Mouse (Mus musculus) embryonic facial prominence, embryonic 14.5 days (tissue): Measurements from ENCODE around the gene Plekhm1. TPM values are rescaled to one million over a fixed set of nuclear protein-coding genes. Genes with fewer than 3 reads are reported as not detected.

Experiments
- ATAC-seq: fragments of 200-750 bp; cut with Nextera tagmentation; 2 replicates; pipeline ENCODE4 v1.8.0; 2017; ENCODE audit warnings: low read depth, moderate number of reproducible peaks, moderate TSS enrichment
- DNase-seq: peaks from one replicate; pipeline ENCODE4 v3.0.0-alpha.2; 2015; ENCODE audit warnings: low spot score
- H3K27ac ChIP-seq: fragments of 300-500 bp; sonication (generic); replicated peaks from 2 replicates; pipeline ENCODE4 v1.5.1; 2014; ENCODE audit warnings: low read depth, mild to moderate bottlenecking, low read length, moderate library complexity
- H3K27me3 ChIP-seq: fragments of 300-500 bp; sonication (generic); replicated peaks from 2 replicates; pipeline ENCODE4 v1.6.1; 2014; ENCODE audit warnings: low read length; ENCODE audit not compliant: control insufficient read depth, insufficient read depth
- H3K36me3 ChIP-seq: fragments of 300-500 bp; sonication (generic); 2 replicates; pipeline ENCODE4 v1.6.1; 2014; ENCODE audit warnings: low read length, mixed read lengths; ENCODE audit not compliant: control insufficient read depth, insufficient read depth
- H3K4me1 ChIP-seq: fragments of 300-500 bp; sonication (generic); 2 replicates; pipeline ENCODE4 v1.6.1; 2014; ENCODE audit warnings: antibody characterized with exemption, low read length; ENCODE audit not compliant: control insufficient read depth, insufficient read depth
- H3K4me2 ChIP-seq: fragments of 300-500 bp; sonication (generic); 2 replicates; pipeline ENCODE4 v1.6.1; 2014; ENCODE audit warnings: low read depth, mild to moderate bottlenecking, low read length, moderate library complexity, mixed read lengths
- H3K4me3 ChIP-seq: fragments of 300-500 bp; sonication (generic); 2 replicates; pipeline ENCODE4 v1.5.1; 2014; ENCODE audit warnings: low read depth, mild to moderate bottlenecking, low read length
- H3K9ac ChIP-seq: fragments of 300-500 bp; sonication (generic); 2 replicates; pipeline ENCODE4 v1.6.1; 2014; ENCODE audit warnings: low read depth, mild to moderate bottlenecking, low read length, moderate library complexity, mixed read lengths
- H3K9me3 ChIP-seq: fragments of 300-500 bp; sonication (generic); 2 replicates; pipeline ENCODE4 v1.6.1; 2016; ENCODE audit warnings: low read length; ENCODE audit not compliant: control insufficient read depth
- WGBS: fragments of 180-500 bp; shearing (Covaris S2); extraction: QIAGEN DNeasy Blood & Tissue Kit; methylation state at CpG from one replicate; pipeline ENCODE4 v1.1.7; 2014; 5-methylcytosine and 5-hydroxymethylcytosine counted together
- polyA plus RNA-seq: library from polyadenylated mRNA; unstranded; fragments of >200 nt; fragmentation: Nextera tagmentation; extraction: Ambion mirVana; gene quantifications from 2 replicates; pipeline ENCODE4 v1.2.1, GENCODE M21; 2014

Gene Plekhm1
- polyA plus RNA-seq, 1 experiment from 2014 or later = 8.1 TPM

DNA sequence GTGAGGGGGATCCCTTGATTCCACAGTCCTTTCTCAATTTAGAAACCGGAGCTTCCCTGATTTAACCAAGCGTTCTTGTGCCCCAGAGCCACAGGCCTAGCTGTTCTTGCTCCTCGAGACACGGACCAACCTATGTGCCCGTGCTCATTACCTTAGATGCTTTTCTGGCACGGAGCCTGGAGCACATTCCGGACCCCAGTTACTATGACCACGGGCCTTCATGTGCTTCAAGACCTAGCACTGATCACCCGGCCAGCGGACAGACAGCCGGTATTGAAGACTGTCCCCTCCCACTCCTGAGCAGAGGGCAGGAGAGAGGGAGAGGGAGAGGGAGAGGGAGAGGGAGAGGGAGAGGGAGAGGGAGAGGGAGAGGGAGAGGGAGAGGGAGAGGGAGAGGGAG is 57.2 kb downstream of the Plekhm1 start:
- Histone ChIP-seq H3K4me3 (no peak overlapping the region), H3K9ac (no peak overlapping the region), H3K27ac (no peak overlapping the region), H3K9me3 (0 out of 2 replicates have a peak, but pooled peaks cover 3% of the 10 kb centered on the region), H3K27me3 (peaks cover 10% of the 10 kb centered on the region; the same call in 1 of the 2 replicates), H3K4me1 (peaks cover 17% of the 10 kb centered on the region; the same call in 1 of the 2 replicates), H3K36me3 (no peaks in the 10 kb centered on the region), H3K4me2 (no peak overlapping the region)
- ATAC-seq = no peak
- WGBS = 12% methylated on average over 11 of the region's 11 CpGs
- peak; percentile 54 for DNase-seq

GRCm38 (mm10) chr11:103354033-103354432 is 58.5 kb downstream of the Plekhm1 start:
- Histone ChIP-seq H3K4me1 (peaks cover 10% of the 10 kb centered on the region; the same call in 1 of the 2 replicates), H3K27me3 (no peaks in the 10 kb centered on the region), H3K9me3 (peaks cover 6% of the 10 kb centered on the region; the same call in 1 of the 2 replicates), H3K9ac (no peak overlapping the region), H3K4me2 (no peak overlapping the region), H3K36me3 (no peaks in the 10 kb centered on the region), H3K27ac (no peak overlapping the region), H3K4me3 (no peak overlapping the region)
- ATAC-seq (no peak), DNase-seq (no peak)
- WGBS = 63% methylated on average over 3 of the region's 3 CpGs

- DNase-seq (no peak), ATAC-seq (no peak)
- Histone ChIP-seq H3K36me3 (no peaks in the 10 kb centered on the region), H3K4me1 (peaks cover 8% of the 10 kb centered on the region; the same call in 1 of the 2 replicates), H3K4me2 (no peak overlapping the region), H3K27me3 (no peaks in the 10 kb centered on the region), H3K4me3 (no peak overlapping the region), H3K27ac (no peak overlapping the region), H3K9ac (no peak overlapping the region), H3K9me3 (peaks cover 6% of the 10 kb centered on the region; the same call in 1 of the 2 replicates)
- whole genome bisulfite sequencing = 80% methylated on average over 5 of the region's 5 CpGs
Observed at GRCm38 (mm10) chr11:103352239-103352814, 60.2 kb downstream of the Plekhm1 start.

GRCm38 (mm10) chr11:103350711-103351315 is 61.7 kb downstream of the Plekhm1 start:
- no peaks in the 10 kb centered on the region for H3K36me3 ChIP-seq
- no peaks in the 10 kb centered on the region for H3K27me3 ChIP-seq
- no peak overlapping the region for H3K4me2 ChIP-seq
- H3K27ac ChIP-seq = no peak overlapping the region
- H3K9me3 ChIP-seq = peaks cover 6% of the 10 kb centered on the region; the same call in 1 of the 2 replicates
- peaks cover 6% of the 10 kb centered on the region for H3K4me1 ChIP-seq
- WGBS = 90% methylated on average over 12 of the region's 12 CpGs
- ATAC-seq (no peak), DNase-seq (no peak)
- H3K4me3 ChIP-seq = no peak overlapping the region
- no peak overlapping the region for H3K9ac ChIP-seq

DNA sequence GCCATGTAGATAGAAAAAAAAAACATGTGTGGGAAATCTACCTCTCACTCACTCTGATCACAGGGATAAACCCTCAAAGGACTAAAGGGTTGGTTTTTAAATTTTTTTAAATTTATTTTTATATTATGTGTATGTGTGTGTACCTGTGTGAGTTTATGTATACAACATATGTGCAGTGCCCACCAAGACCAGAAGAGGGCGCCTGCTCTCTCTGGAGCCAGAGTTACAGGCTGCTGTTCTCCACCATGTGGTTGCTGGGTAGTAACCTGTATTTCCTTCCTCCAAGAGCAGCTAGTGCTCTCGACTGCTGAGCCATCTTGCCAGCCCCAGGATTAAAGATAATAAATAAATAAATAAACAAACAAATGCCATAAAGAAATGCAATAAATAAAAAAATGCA is 62.8 kb downstream of the Plekhm1 start:
- 80% methylated on average over 2 of the region's 2 CpGs for WGBS
- no peak for DNase-seq
- H3K9ac ChIP-seq = no peak overlapping the region

DNA sequence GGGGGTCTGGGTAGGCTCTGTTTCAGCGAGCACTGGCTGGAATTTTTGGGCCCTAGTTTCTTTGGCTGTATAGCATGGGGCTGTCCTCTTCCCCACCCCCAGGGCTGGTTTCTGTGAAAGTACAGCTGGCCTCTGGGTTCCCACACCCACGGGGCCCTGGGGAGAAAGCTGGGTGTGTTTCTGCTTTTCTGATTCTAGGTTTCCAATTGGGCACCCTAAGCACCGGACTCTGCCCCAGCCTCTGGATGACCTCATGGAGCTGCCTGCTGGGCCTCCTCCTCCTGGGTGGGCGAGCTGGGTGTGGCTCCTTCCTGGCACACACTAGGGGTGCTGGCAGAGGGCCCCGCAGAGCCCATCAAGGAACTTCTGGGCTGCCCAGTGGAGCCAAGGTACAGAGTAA is 65.8 kb downstream of the Plekhm1 start:
- H3K4me2 ChIP-seq = no peak overlapping the region
- no peaks in the 10 kb centered on the region; the same call in 1 of the 2 replicates for H3K4me1 ChIP-seq
- no peaks in the 10 kb centered on the region for H3K36me3 ChIP-seq
- DNase-seq = peak; percentile 48
- ATAC-seq = peak; percentile 24; the same call in 1 of the 2 replicates
- no peak overlapping the region for H3K27ac ChIP-seq
- H3K4me3 ChIP-seq = no peak overlapping the region
- 64% methylated on average over 5 of the region's 5 CpGs for WGBS
- no peak overlapping the region for H3K9ac ChIP-seq
- no peaks in the 10 kb centered on the region for H3K27me3 ChIP-seq
- H3K9me3 ChIP-seq = peaks cover 3% of the 10 kb centered on the region; the same call in 1 of the 2 replicates

More for the DNA sequence above, 62.8 kb downstream of the Plekhm1 start:
- no peaks in the 10 kb centered on the region for H3K36me3 ChIP-seq
- H3K4me3 ChIP-seq = no peak overlapping the region
- peaks cover 3% of the 10 kb centered on the region; the same call in 1 of the 2 replicates for H3K4me1 ChIP-seq
- ATAC-seq = no peak
- H3K9me3 ChIP-seq = peaks cover 6% of the 10 kb centered on the region; the same call in 1 of the 2 replicates
- no peaks in the 10 kb centered on the region for H3K27me3 ChIP-seq
- no peak overlapping the region for H3K4me2 ChIP-seq
- H3K27ac ChIP-seq = no peak overlapping the region

- ATAC-seq (peak; percentile 27; the same call in 1 of the 2 replicates), DNase-seq (no peak)
- no peak overlapping the region for H3K4me2 ChIP-seq
- H3K9ac ChIP-seq = no peak overlapping the region
- no peaks in the 10 kb centered on the region for H3K36me3 ChIP-seq
- H3K4me1 ChIP-seq = no peaks in the 10 kb centered on the region; the same call in 1 of the 2 replicates
- no peaks in the 10 kb centered on the region for H3K27me3 ChIP-seq
- H3K4me3 ChIP-seq = no peak overlapping the region
- 81% methylated on average over 7 of the region's 7 CpGs for WGBS
- H3K9me3 ChIP-seq = peaks cover 3% of the 10 kb centered on the region; the same call in 1 of the 2 replicates
- no peak overlapping the region for H3K27ac ChIP-seq
Observed at GRCm38 (mm10) chr11:103346236-103346635, 66.3 kb downstream of the Plekhm1 start.

GRCm38 (mm10) chr11:103345408-103346091 is 66.9 kb downstream of the Plekhm1 start:
- Histone ChIP-seq H3K9me3 (peaks cover 3% of the 10 kb centered on the region; the same call in 1 of the 2 replicates), H3K4me2 (no peak overlapping the region), H3K9ac (no peak overlapping the region), H3K4me1 (no peaks in the 10 kb centered on the region; the same call in 1 of the 2 replicates), H3K27me3 (no peaks in the 10 kb centered on the region), H3K4me3 (no peak overlapping the region), H3K36me3 (no peaks in the 10 kb centered on the region), H3K27ac (no peak overlapping the region)
- ATAC-seq (no peak), DNase-seq (no peak)
- WGBS = 82% methylated on average over 7 of the region's 7 CpGs
